Mouse (Mus musculus) E14TG2a.4 (cell line): ENCODE results near the gene Myo10.

Source experiments
- CTCF ChIP-seq: conservative IDR thresholded peaks from 2 replicates; pipeline ENCODE4 v1.5.1; 2014; ENCODE audit warnings: low read length
- NANOG ChIP-seq: IDR thresholded peaks from 2 replicates; pipeline ENCODE4 v1.6.1; 2014; ENCODE audit warnings: borderline replicate concordance, low read length, mixed read lengths

- TF ChIP-seq CTCF (no peak), NANOG (no peak)
Measured at GRCm38 (mm10) chr15:25806363-25806762, 184.0 kb downstream of the Myo10 start.
